Mouse (Mus musculus): ENCODE data around the gene Cbx1. TPM values are rescaled to one million over a fixed set of nuclear protein-coding genes. Genes with fewer than 3 reads are reported as not detected.
A peak's percentile ranks its signal among the peaks of the same experiment; 100 is the strongest.

The Cbx1 gene
- polyA plus RNA-seq, 1 experiment from 2014 or later = 213 TPM

- Histone ChIP-seq H3K4me3 (peak overlapping the region; percentile 69), H3K9me3 (no peaks in the 10 kb centered on the region), H3K36me3 (replicated peaks) (peaks cover 80% of the 10 kb centered on the region), H3K27me3 (replicated peaks; ENCODE audit: low read depth, poor library complexity, severe bottlenecking) (no peaks in the 10 kb centered on the region), H3K4me1 (peaks cover 66% of the 10 kb centered on the region), H3K27ac (replicated peaks) (peak overlapping the region; percentile 85)
- 2% methylated on average over 26 of the region's 26 CpGs for WGBS
- peak; percentile 97 for DNase-seq (ENCODE audit: low spot score)
Measured at GRCm38 (mm10) chr11:96823880-96824782, 35.2 kb downstream of the Cbx1 start.

DNA sequence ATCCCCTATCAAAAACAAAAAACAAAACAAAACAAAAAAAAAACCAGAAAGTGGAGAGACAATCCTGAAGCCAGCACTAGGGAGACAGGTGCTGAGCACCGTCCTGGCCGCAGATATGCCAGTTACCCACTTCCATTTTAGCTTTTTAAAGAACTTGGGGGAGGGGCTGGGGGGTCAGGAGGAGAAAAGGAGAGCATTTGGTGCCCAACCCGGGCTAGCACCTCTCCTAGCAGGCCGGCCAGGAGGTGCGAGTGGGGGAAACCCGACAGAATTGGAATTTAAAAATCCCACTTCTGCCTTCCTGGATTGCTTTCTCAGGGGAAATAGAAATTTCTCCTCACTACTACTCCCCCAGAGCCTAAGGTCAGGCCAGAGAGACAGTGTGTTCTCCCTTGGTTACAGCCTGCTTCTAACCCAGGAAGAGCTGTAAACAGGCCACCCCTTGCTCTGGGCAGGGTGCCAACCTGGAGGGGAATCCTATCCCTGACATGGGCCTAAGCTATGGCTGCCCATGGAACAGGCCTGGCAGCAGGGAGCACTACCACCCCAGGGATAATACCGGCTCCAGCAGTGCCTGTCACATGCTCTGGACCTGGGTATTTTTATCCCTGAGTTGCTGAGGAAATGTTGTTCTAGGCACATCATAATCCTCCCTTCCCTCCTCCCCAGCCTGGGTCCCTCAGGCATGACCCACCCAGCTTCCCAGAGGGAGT lies 36.0 kb downstream of the Cbx1 start:
- peaks cover 72% of the 10 kb centered on the region for H3K36me3 ChIP-seq (replicated peaks)
- 49% methylated on average over 7 of the region's 7 CpGs for WGBS
- no peak for DNase-seq (ENCODE audit: low spot score)
- peaks cover 69% of the 10 kb centered on the region for H3K4me1 ChIP-seq
- no peaks in the 10 kb centered on the region for H3K27me3 ChIP-seq (replicated peaks; ENCODE audit: low read depth, poor library complexity, severe bottlenecking)
- peak overlapping the region; percentile 69 for H3K4me3 ChIP-seq
- peak overlapping the region; percentile 85 for H3K27ac ChIP-seq (replicated peaks)
- no peaks in the 10 kb centered on the region for H3K9me3 ChIP-seq

DNA sequence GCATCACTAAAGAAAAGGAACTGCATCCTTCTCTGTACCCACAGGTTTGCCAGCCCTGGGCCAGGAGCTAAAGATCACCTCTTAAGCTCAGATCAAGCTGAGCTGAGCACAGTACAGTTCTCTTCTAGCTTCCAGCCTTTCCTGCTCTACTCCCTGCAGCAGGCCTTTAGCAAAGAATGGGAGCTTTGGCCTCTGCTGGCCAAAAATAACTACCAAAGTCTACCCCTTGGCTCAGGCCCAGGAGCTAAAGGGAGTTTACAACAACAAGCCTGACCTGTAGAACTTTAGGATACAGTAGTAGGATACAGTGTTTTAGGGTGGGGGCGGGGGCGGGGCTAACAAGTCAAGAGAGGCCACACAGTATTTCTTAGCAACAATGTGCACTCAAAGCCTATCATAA lies 37.6 kb downstream of the Cbx1 start:
- peaks cover 57% of the 10 kb centered on the region for H3K36me3 ChIP-seq (replicated peaks)
- H3K27ac ChIP-seq (replicated peaks) = no peak overlapping the region
- peak overlapping the region; percentile 76; the same call in 1 of the 2 replicates for H3K4me3 ChIP-seq
- peaks cover 78% of the 10 kb centered on the region for H3K4me1 ChIP-seq
- no peaks in the 10 kb centered on the region for H3K27me3 ChIP-seq (replicated peaks; ENCODE audit: low read depth, poor library complexity, severe bottlenecking)
- no peak for DNase-seq (ENCODE audit: low spot score)
- H3K9me3 ChIP-seq = no peaks in the 10 kb centered on the region
- WGBS = 76% methylated on average over 2 of the region's 2 CpGs

DNA sequence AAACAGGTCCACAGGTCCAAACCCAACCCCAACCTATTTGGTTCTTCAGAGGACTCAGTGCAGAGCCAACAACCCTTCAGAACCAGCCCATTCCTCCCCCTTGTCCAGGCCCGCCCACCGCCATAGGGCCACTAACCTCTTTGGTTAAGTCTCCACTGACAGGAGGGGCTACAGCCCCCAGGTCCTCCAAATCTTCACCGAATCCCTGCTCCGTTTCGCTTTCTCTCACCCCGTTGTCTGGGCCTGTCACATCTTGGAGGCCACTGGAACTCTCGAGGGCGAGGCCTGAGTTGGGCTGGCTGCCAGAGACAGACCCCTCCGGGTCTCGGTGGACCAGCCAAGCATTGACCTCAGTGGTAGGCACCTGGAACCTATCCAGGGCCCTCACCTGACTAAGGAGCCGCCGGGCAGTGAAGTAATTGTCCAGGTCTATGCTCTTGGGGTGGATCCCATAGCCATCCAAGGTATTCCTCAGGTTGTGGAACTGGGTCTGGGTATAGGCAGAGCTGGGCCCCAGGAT lies 38.2 kb downstream of the Cbx1 start:
- Histone ChIP-seq H3K4me1 (peaks cover 79% of the 10 kb centered on the region), H3K27me3 (replicated peaks; ENCODE audit: low read depth, poor library complexity, severe bottlenecking) (no peaks in the 10 kb centered on the region), H3K36me3 (replicated peaks) (peaks cover 51% of the 10 kb centered on the region), H3K4me3 (peak overlapping the region; percentile 76; the same call in 1 of the 2 replicates), H3K27ac (replicated peaks) (no peak overlapping the region), H3K9me3 (no peaks in the 10 kb centered on the region)
- 92% methylated on average over 12 of the region's 12 CpGs for WGBS
- DNase-seq (ENCODE audit: low spot score) = no peak

GRCm38 (mm10) chr11:96827917-96828316 lies 39.0 kb downstream of the Cbx1 start:
- Histone ChIP-seq H3K27ac (replicated peaks) (no peak overlapping the region), H3K36me3 (replicated peaks) (peaks cover 43% of the 10 kb centered on the region), H3K4me3 (peak overlapping the region; percentile 76), H3K27me3 (replicated peaks; ENCODE audit: low read depth, poor library complexity, severe bottlenecking) (no peaks in the 10 kb centered on the region), H3K4me1 (peaks cover 75% of the 10 kb centered on the region), H3K9me3 (no peaks in the 10 kb centered on the region)
- 84% methylated on average over 9 of the region's 9 CpGs for WGBS
- DNase-seq (ENCODE audit: low spot score) = no peak

- peak overlapping the region; percentile 93 for H3K27ac ChIP-seq (replicated peaks)
- peak overlapping the region; percentile 76 for H3K4me3 ChIP-seq
- WGBS = 19% methylated on average over 10 of the region's 10 CpGs
- no peaks in the 10 kb centered on the region for H3K27me3 ChIP-seq (replicated peaks; ENCODE audit: low read depth, poor library complexity, severe bottlenecking)
- peaks cover 35% of the 10 kb centered on the region for H3K36me3 ChIP-seq (replicated peaks)
- DNase-seq (ENCODE audit: low spot score) = no peak
- peaks cover 66% of the 10 kb centered on the region for H3K4me1 ChIP-seq
- no peaks in the 10 kb centered on the region for H3K9me3 ChIP-seq
Measured at GRCm38 (mm10) chr11:96828881-96829280, 40.0 kb downstream of the Cbx1 start.

DNA sequence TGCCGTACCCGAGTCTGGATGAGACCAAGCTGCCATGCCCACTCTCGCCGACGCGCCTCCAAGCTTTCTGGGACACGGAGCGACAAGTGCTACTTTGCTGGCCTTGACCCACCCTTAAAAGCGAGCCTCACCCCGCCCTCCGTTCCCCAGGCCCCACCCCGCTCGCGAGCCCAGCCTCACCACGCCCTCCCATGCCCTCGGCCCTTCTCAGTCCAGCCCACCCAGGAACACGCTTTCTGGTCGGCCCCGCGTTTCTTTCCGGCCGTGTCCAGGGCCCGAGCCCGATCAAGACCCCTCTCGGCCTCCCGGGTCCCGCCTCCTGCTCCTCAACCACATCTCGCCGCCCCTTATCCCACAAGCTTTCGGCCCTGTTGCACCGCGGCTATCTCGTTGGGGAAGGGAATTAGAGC lies 40.5 kb downstream of the Cbx1 start:
- peaks cover 60% of the 10 kb centered on the region for H3K4me1 ChIP-seq
- peaks cover 35% of the 10 kb centered on the region for H3K36me3 ChIP-seq (replicated peaks)
- H3K9me3 ChIP-seq = no peaks in the 10 kb centered on the region
- peak; percentile 89 for DNase-seq (ENCODE audit: low spot score)
- peak overlapping the region; percentile 93 for H3K27ac ChIP-seq (replicated peaks)
- under 1% methylated on average over 33 of the region's 33 CpGs for WGBS
- no peaks in the 10 kb centered on the region for H3K27me3 ChIP-seq (replicated peaks; ENCODE audit: low read depth, poor library complexity, severe bottlenecking)
- peak overlapping the region; percentile 76 for H3K4me3 ChIP-seq

DNA sequence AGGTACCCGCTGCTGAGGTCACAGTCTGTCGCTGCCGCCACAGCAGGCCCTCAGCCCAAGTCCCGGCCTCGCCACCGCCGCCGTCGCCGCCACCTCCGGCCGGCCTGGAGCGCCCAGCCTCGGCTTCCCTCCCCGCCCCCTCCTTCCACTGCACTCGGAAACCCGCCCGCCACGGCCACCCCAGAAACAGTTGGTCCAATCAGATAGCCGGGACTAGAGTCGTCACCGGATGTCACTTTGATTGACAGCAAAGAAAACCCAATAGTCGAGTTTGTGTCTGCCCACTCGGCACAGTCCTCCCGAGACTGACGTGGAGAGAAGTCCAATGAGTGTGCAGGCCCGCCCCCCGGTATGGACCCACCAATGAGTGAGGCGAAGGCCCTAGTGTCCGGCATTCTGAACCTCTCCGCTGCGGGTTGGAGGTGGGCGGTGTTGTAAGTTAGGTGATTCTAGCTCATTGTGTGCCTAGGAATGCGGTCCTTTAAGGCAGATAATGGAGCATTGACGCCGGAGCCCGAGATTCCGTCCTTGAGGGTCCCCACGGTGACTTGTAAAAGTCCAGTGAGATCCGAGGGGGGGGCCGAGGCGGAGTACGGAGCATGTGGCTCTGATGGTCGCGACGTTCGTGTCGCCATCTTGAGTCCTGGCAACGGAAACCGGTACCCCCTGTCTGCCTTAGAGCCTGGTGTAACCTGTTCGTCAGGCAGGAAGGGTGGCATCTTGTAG lies 41.0 kb downstream of the Cbx1 start, which contains the start of gene Nfe2l1:
TSS of gene Nfe2l1 (minus strand) at position 156 of the 726 bp plus-strand sequence.
- Histone ChIP-seq H3K9me3 (no peaks in the 10 kb centered on the region), H3K27me3 (replicated peaks; ENCODE audit: low read depth, poor library complexity, severe bottlenecking) (no peaks in the 10 kb centered on the region), H3K27ac (replicated peaks) (peak within 1 kb of the TSS; percentile 93), H3K36me3 (replicated peaks) (peaks cover 33% of the 10 kb centered on the region), H3K4me3 (peak within 1 kb of the TSS; percentile 76), H3K4me1 (peaks cover 55% of the 10 kb centered on the region)
- WGBS = under 1% methylated on average over 51 of the region's 51 CpGs
- DNase-seq (ENCODE audit: low spot score) = peak; percentile 98

- Histone ChIP-seq H3K36me3 (replicated peaks) (peaks cover 26% of the 10 kb centered on the region), H3K27ac (replicated peaks) (peak overlapping the region; percentile 93), H3K27me3 (replicated peaks; ENCODE audit: low read depth, poor library complexity, severe bottlenecking) (no peaks in the 10 kb centered on the region), H3K4me3 (peak overlapping the region; percentile 76), H3K4me1 (peaks cover 48% of the 10 kb centered on the region), H3K9me3 (no peaks in the 10 kb centered on the region)
- DNase-seq (ENCODE audit: low spot score) = no peak
- 25% methylated on average over 13 of the region's 13 CpGs for WGBS
Measured at GRCm38 (mm10) chr11:96830539-96831216, 41.8 kb downstream of the Cbx1 start.

DNA sequence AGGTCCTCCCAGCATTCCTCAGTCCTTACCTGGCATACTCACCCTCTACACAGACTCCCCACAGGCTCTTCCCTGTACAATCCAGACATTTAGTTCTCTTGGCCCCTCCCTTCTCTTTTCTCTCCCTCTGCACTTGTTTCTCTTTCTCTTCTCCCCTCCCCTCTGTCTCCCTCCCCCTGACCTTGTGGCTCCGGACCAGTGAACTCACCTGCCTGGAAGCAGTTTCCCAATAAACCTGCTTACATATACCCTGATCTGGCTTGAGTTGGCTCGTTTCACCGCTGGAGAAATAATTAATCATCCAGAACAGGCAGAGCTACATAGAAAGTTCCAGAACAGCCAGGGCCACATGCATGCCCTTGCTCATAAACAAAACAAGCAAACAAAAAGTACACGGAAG lies 42.6 kb downstream of the Cbx1 start:
- Histone ChIP-seq H3K4me1 (peaks cover 39% of the 10 kb centered on the region), H3K9me3 (no peaks in the 10 kb centered on the region), H3K4me3 (no peak overlapping the region; the same call in 1 of the 2 replicates), H3K27ac (replicated peaks) (no peak overlapping the region), H3K36me3 (replicated peaks) (peaks cover 17% of the 10 kb centered on the region), H3K27me3 (replicated peaks; ENCODE audit: low read depth, poor library complexity, severe bottlenecking) (no peaks in the 10 kb centered on the region)
- WGBS = 76% methylated on average over 4 of the region's 4 CpGs
- no peak for DNase-seq (ENCODE audit: low spot score)

- H3K27me3 ChIP-seq (replicated peaks; ENCODE audit: low read depth, poor library complexity, severe bottlenecking) = no peaks in the 10 kb centered on the region
- DNase-seq (ENCODE audit: low spot score) = no peak
- no peak overlapping the region for H3K4me3 ChIP-seq
- 89% methylated on average over 3 of the region's 3 CpGs for WGBS
- H3K27ac ChIP-seq (replicated peaks) = no peak overlapping the region
- peaks cover 7% of the 10 kb centered on the region for H3K36me3 ChIP-seq (replicated peaks)
- peaks cover 33% of the 10 kb centered on the region for H3K4me1 ChIP-seq
- H3K9me3 ChIP-seq = no peaks in the 10 kb centered on the region
Measured at GRCm38 (mm10) chr11:96832541-96832940, 43.6 kb downstream of the Cbx1 start.

Data from embryonic facial prominence, embryonic 10.5 days (tissue).